In the genomic region with DNA sequence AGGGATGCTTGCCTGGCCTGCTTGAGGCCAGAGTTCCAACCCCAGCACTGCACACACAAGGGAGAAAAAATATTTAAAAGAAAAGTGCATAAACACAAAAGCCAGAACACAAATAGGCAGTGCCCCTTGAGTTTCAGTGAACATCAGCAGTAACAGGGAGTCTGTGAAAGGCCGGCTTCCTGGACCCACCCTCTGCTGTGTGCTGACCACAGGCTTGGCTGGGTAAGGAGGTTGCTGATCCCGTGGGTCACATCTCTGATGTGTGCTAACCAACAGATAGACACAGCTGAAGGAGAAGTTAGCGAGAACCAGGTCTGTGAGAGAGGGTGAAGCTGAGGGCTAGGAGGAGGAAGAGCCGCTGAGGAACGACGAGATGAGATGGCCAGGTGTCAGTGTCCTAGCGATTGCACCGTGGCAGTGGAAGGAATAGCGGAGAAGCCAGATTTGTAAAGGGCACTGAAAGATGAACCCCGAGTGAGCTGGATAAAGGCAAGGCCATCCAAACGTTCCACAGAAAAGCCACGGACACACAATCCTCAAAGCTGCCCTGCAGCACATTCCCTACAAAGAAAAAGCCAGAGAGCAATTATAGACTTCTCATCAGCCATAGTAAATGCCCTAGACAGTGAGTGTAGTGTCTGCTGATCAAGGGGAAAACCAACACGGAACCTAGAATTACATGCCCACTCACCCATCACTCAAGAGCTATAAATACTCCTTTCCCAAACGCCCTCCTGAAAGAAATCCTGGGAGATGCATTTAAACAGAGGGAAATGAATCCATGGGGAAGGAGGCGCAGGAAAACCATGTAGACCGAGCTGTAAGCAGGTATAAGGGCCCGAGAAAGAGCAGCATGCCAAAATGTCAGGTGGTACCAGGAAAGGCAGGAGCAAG, we compare ENCODE assay signal across 27 mouse cellular contexts.
DNase-seq lines count a peak whose midpoint lies in the region; ATAC-seq lines count a peak whose summit lies in the region.
"Had no signal": no experiment of that assay in that cellular context is flagged by ENCODE, and none has a peak within 500 bp of the region (broad histone marks: within the 10 kb centered on the region; RNA-seq: fewer than 3 reads in every experiment).

No protein-coding gene starts in this region.

- H3K27me3 ChIP-seq in hindbrain, embryonic 10.5 days (ENCODE audit: insufficient read depth, poor library complexity, severe bottlenecking): no peaks in the 10 kb centered on the region
- no peaks in the 10 kb centered on the region for H3K27me3 ChIP-seq in hindbrain, embryonic 11.5 days (ENCODE audit: control insufficient read depth, insufficient read depth, low read length)
- H3K27me3 ChIP-seq in embryonic facial prominence, embryonic 14.5 days (replicated peaks; ENCODE audit: control insufficient read depth, insufficient read depth, low read length): no peaks in the 10 kb centered on the region
- H3K27me3 ChIP-seq: forebrain, embryonic 13.5 days; intestine, embryonic 15.5 days; limb, embryonic 12.5 days had no signal

- 82% methylated on average over 17 of the region's 17 CpGs for WGBS in hindbrain, embryonic 10.5 days
- WGBS in hindbrain, embryonic 11.5 days: 90% methylated on average over 17 of the region's 17 CpGs
- WGBS in embryonic facial prominence, embryonic 14.5 days: 61% methylated on average over 17 of the region's 17 CpGs

- DNase-seq in gastrocnemius, adult 18-20 months (ENCODE audit: low spot score): peak; percentile 63
- no peak for DNase-seq in gastrocnemius, postnatal 10 days
- DNase-seq in hindbrain, embryonic 10.5 days (ENCODE audit: low spot score): no peak
- DNase-seq in hindbrain, embryonic 11.5 days (ENCODE audit: low spot score): no peak
- DNase-seq in embryonic facial prominence, embryonic 14.5 days (ENCODE audit: low spot score): peak; percentile 41
- DNase-seq in cerebellum, adult 9-11 months: no peak
- no peak for DNase-seq in left cerebral cortex, postnatal 25 days (ENCODE audit: low spot score in 2 of 2)
- DNase-seq in adipocyte (ENCODE audit: low spot score): no peak
- DNase-seq: adrenal gland, adult 8-10 months; B cell, adult 2 months; cerebellum, adult 9-10 months; heart, postnatal 4 days; kidney, adult 8-10 months; kidney, postnatal 14 days; layer of hippocampus, postnatal 36 days; liver, postnatal 0 days; lung, postnatal 10 days; thymus, adult 18-20 months; thymus, postnatal 4 days had no signal

- H3K9me3 ChIP-seq in hindbrain, embryonic 10.5 days: no peaks in the 10 kb centered on the region
- H3K9me3 ChIP-seq in hindbrain, embryonic 11.5 days (ENCODE audit: control insufficient read depth, low read length): no peaks in the 10 kb centered on the region
- H3K9me3 ChIP-seq in embryonic facial prominence, embryonic 14.5 days (ENCODE audit: control insufficient read depth, low read length): no peaks in the 10 kb centered on the region
- H3K9me3 ChIP-seq: forebrain, embryonic 13.5 days; intestine, embryonic 15.5 days; limb, embryonic 12.5 days; midbrain, embryonic 10.5 days had no signal

- H3K4me1 ChIP-seq in hindbrain, embryonic 10.5 days (replicated peaks): peaks cover 27% of the 10 kb centered on the region
- H3K4me1 ChIP-seq in hindbrain, embryonic 11.5 days (replicated peaks; ENCODE audit: control insufficient read depth, insufficient read depth, low read length): no peaks in the 10 kb centered on the region
- H3K4me1 ChIP-seq in embryonic facial prominence, embryonic 14.5 days (ENCODE audit: control insufficient read depth, insufficient read depth, low read length): peaks cover 13% of the 10 kb centered on the region; the same call in 1 of the 2 replicates
- H3K4me1 ChIP-seq: limb, embryonic 12.5 days had no signal

- H3K4me2 ChIP-seq in hindbrain, embryonic 11.5 days (replicated peaks; ENCODE audit: low read depth, low read length): no peak overlapping the region
- no peak overlapping the region for H3K4me2 ChIP-seq in embryonic facial prominence, embryonic 14.5 days (ENCODE audit: low read depth, low read length)
- H3K4me2 ChIP-seq: forebrain, embryonic 13.5 days; intestine, embryonic 15.5 days; limb, embryonic 12.5 days; liver, embryonic 11.5 days had no signal

- H3K27ac ChIP-seq in hindbrain, embryonic 10.5 days: peak overlapping the region; percentile 35; the same call in 1 of the 2 replicates
- H3K27ac ChIP-seq in hindbrain, embryonic 11.5 days (ENCODE audit: low read depth, low read length): no peak overlapping the region
- peak overlapping the region; percentile 48; the same call in 1 of the 2 replicates for H3K27ac ChIP-seq in embryonic facial prominence, embryonic 14.5 days (replicated peaks; ENCODE audit: low read depth, low read length)
- H3K27ac ChIP-seq: forebrain, embryonic 13.5 days; intestine, embryonic 15.5 days; layer of hippocampus, adult 2 months; limb, embryonic 12.5 days; midbrain, embryonic 10.5 days had no signal

- intact Hi-C loops in left cerebral cortex, postnatal 25 days (cut with DNase I): loop anchor here (5.0 kb wide), 1 partner anchor 61 kb away; no protein-coding TSS in a partner anchor

- H3K36me3 ChIP-seq in hindbrain, embryonic 10.5 days: no peaks in the 10 kb centered on the region
- no peaks in the 10 kb centered on the region for H3K36me3 ChIP-seq in hindbrain, embryonic 11.5 days (ENCODE audit: control insufficient read depth, insufficient read depth, low read length)
- no peaks in the 10 kb centered on the region for H3K36me3 ChIP-seq in embryonic facial prominence, embryonic 14.5 days (ENCODE audit: control insufficient read depth, insufficient read depth, low read length)
- H3K36me3 ChIP-seq: intestine, embryonic 15.5 days; limb, embryonic 12.5 days; midbrain, embryonic 10.5 days had no signal

- H3K9ac ChIP-seq in hindbrain, embryonic 11.5 days (ENCODE audit: low read depth, low read length): no peak overlapping the region
- no peak overlapping the region for H3K9ac ChIP-seq in embryonic facial prominence, embryonic 14.5 days (ENCODE audit: low read depth, low read length)
- H3K9ac ChIP-seq: forebrain, embryonic 13.5 days; intestine, embryonic 15.5 days; limb, embryonic 12.5 days; liver, postnatal 0 days had no signal

- H3K4me3 ChIP-seq in hindbrain, embryonic 10.5 days: no peak overlapping the region
- no peak overlapping the region for H3K4me3 ChIP-seq in hindbrain, embryonic 11.5 days (ENCODE audit: low read depth, low read length)
- no peak overlapping the region for H3K4me3 ChIP-seq in embryonic facial prominence, embryonic 14.5 days (ENCODE audit: low read depth, low read length)
- H3K4me3 ChIP-seq: forebrain, embryonic 13.5 days; intestine, embryonic 15.5 days; layer of hippocampus, adult 2 months; limb, embryonic 12.5 days; midbrain, embryonic 10.5 days had no signal

- ATAC-seq in hindbrain, embryonic 11.5 days (ENCODE audit: low FRiP score): no peak
- peak; percentile 32; the same call in 1 of the 2 replicates for ATAC-seq in embryonic facial prominence, embryonic 14.5 days (ENCODE audit: low read depth)
- ATAC-seq: forebrain, embryonic 13.5 days; hindbrain, embryonic 16.5 days; intestine, embryonic 15.5 days; liver, postnatal 0 days; midbrain, embryonic 16.5 days had no signal

Comparison
In these comparisons a context has a peak if more than half of its experiments do, and no peak if none do; other contexts are left out.
1. DNase-seq: peak in gastrocnemius, adult 18-20 months (single experiment) and embryonic facial prominence, embryonic 14.5 days (single experiment); none in gastrocnemius, postnatal 10 days (single experiment), hindbrain, embryonic 10.5 days (single experiment), hindbrain, embryonic 11.5 days (single experiment), cerebellum, adult 9-11 months (single experiment), left cerebral cortex, postnatal 25 days (0 of 2) and adipocyte (single experiment).